16 mouse cellular contexts compared by ENCODE assay signal in the genomic region with DNA sequence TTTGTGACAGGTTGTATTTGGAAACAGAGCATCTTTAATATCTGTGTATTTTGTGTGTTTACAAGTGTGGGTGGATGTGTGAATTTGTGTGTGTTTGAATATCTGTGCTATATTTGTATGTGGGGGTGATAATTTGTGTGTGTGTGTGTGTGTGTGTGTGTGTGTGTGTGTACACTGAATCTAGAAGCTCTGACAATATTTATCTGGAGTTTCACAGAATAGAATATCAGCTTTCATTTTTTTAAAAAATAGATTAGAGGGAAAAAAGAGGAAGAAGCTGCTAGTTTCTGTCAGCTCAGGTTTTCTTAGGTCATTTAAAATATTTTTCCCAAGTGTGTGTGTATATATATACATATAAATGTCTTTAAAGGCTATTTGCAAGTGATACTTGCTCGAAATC.
"Had no signal": no experiment of that assay in that cellular context is flagged by ENCODE, and none has a peak within 500 bp of the region (broad histone marks: within the 10 kb centered on the region; RNA-seq: fewer than 3 reads in every experiment).

No protein-coding gene starts in this region.

- H3K9ac ChIP-seq: neural tube, embryonic 13.5 days; neural tube, embryonic 15.5 days; stomach, embryonic 15.5 days had no signal

- H3K9me3 ChIP-seq: neural tube, embryonic 13.5 days; neural tube, embryonic 15.5 days; stomach, embryonic 15.5 days had no signal

- DNase-seq: retina, postnatal 1 day; right cerebral cortex, adult 18-20 months; right cerebral cortex, postnatal 14 days; right cerebral cortex, postnatal 25 days; right cerebral cortex, postnatal 4 days; spleen, adult 18-20 months; thymus, adult 18-20 months; thymus, adult 2 months; thymus, postnatal 14 days; thymus, postnatal 25 days; thymus, postnatal 36 days; thymus, postnatal 4 days had no signal

- H3K27me3 ChIP-seq: neural tube, embryonic 13.5 days; neural tube, embryonic 15.5 days; stomach, embryonic 15.5 days had no signal

- H3K27ac ChIP-seq: neural tube, embryonic 13.5 days; neural tube, embryonic 15.5 days; stomach, embryonic 15.5 days; stomach, postnatal 0 days had no signal

- H3K4me1 ChIP-seq: neural tube, embryonic 13.5 days; neural tube, embryonic 15.5 days; stomach, embryonic 15.5 days had no signal

- H3K4me3 ChIP-seq: neural tube, embryonic 13.5 days; neural tube, embryonic 15.5 days; stomach, embryonic 15.5 days had no signal

- H3K36me3 ChIP-seq: neural tube, embryonic 13.5 days; neural tube, embryonic 15.5 days; stomach, embryonic 15.5 days had no signal

- H3K4me2 ChIP-seq: neural tube, embryonic 13.5 days; neural tube, embryonic 15.5 days; stomach, embryonic 15.5 days had no signal
